Mouse (Mus musculus) MEL (cell line): ENCODE data around the gene Tpbgl. TPM values are rescaled to one million over a fixed set of nuclear protein-coding genes. Genes with fewer than 3 reads are reported as not detected.

ENCODE experiments used
- DNase-seq: peaks from one replicate; pipeline ENCODE4 v3.0.0; 2011; ENCODE audit warnings: low read depth, low spot score
- H3K27ac ChIP-seq: 2 replicates; pipeline ENCODE4 v1.5.1; 2012; ENCODE audit warnings: low read depth, mild to moderate bottlenecking, control low read depth, low read length, moderate library complexity; ENCODE audit not compliant: control insufficient read depth
- H3K27me3 ChIP-seq, 2 experiments: fragments of 150-350 bp in 1 of 2; sonication (generic) in 1 of 2; 2 replicates each; pipeline ENCODE4 v1.6.1; 2012; ENCODE audit warnings: low read length in 2 of 2, mild to moderate bottlenecking in 2 of 2, improper control_type of control experiment in 1 of 2, moderate library complexity in 1 of 2; ENCODE audit not compliant: insufficient read depth in 2 of 2, control insufficient read depth in 1 of 2
- H3K36me3 ChIP-seq, 2 experiments: 2 replicates each; pipeline ENCODE4 v1.6.1; 2012 to 2014; ENCODE audit warnings: low read length in 2 of 2, improper control_type of control experiment in 1 of 2, inconsistent platforms in 1 of 2, mild to moderate bottlenecking in 1 of 2; ENCODE audit not compliant: insufficient read depth in 2 of 2, control insufficient read depth in 1 of 2
- H3K4me1 ChIP-seq, 2 experiments: fragments of 150-350 bp in 1 of 2; sonication (generic) in 1 of 2; 2 replicates each; pipeline ENCODE4 v1.6.1; 2012; ENCODE audit warnings: low read length in 2 of 2, improper control_type of control experiment in 1 of 2, mild to moderate bottlenecking in 1 of 2; ENCODE audit not compliant: insufficient read depth in 2 of 2, control insufficient read depth in 1 of 2
- H3K4me3 ChIP-seq, 2 experiments: fragments of 150-350 bp in 1 of 2; sonication (generic) in 1 of 2; 2 replicates each; pipeline ENCODE4 v1.5.1; 2012; ENCODE audit warnings: low read depth in 2 of 2, low read length in 2 of 2, mild to moderate bottlenecking in 2 of 2, moderate library complexity in 2 of 2, control low read depth in 1 of 2, improper control_type of control experiment in 1 of 2; ENCODE audit not compliant: control insufficient read depth in 1 of 2, insufficient read depth in 1 of 2
- H3K79me2 ChIP-seq: 2 replicates; pipeline ENCODE4 v1.6.1; 2012; ENCODE audit warnings: mild to moderate bottlenecking, low read length, moderate library complexity; ENCODE audit not compliant: control insufficient read depth, poor library complexity, insufficient read depth
- H3K9ac ChIP-seq: 2 replicates; pipeline ENCODE4 v1.6.1; 2012; ENCODE audit warnings: low read depth, mild to moderate bottlenecking, control low read depth, low read length, moderate library complexity; ENCODE audit not compliant: control insufficient read depth, poor library complexity, severe bottlenecking
- H3K9me3 ChIP-seq: fragments of 150-350 bp; sonication (generic); replicated peaks from 2 replicates; pipeline ENCODE4 v1.6.1; 2012; ENCODE audit warnings: mild to moderate bottlenecking, low read length, improper control_type of control experiment, moderate library complexity; ENCODE audit not compliant: insufficient read depth
- BHLHE40 ChIP-seq: IDR thresholded peaks from 2 replicates; pipeline ENCODE4 v1.6.1; 2012; ENCODE audit warnings: low read depth, mild to moderate bottlenecking, inconsistent platforms, low read length, improper control_type of control experiment, borderline replicate concordance
- CHD1 ChIP-seq: IDR thresholded peaks from 2 replicates; pipeline ENCODE4 v1.6.1; 2012; ENCODE audit warnings: low read depth, mild to moderate bottlenecking, inconsistent platforms, low read length, improper control_type of control experiment
- CTCF ChIP-seq, 3 experiments: IDR thresholded peaks in 2 of 3; conservative IDR thresholded peaks in 1 of 3; 2 replicates each; pipeline ENCODE4 v1.5.1; 2011 to 2012; ENCODE audit warnings: low read length in 3 of 3, low read depth in 2 of 3, mild to moderate bottlenecking in 2 of 3, improper control_type of control experiment in 1 of 3, inconsistent platforms in 1 of 3, mixed read lengths in 1 of 3, moderate library complexity in 1 of 3; ENCODE audit not compliant: control insufficient read depth in 1 of 3, insufficient read depth in 1 of 3, poor library complexity in 1 of 3, severe bottlenecking in 1 of 3
- ELF1 ChIP-seq: IDR thresholded peaks from 2 replicates; pipeline ENCODE4 v1.6.1; 2014; ENCODE audit warnings: low read depth, mild to moderate bottlenecking, inconsistent platforms, low read length, improper control_type of control experiment, moderate library complexity
- EP300 ChIP-seq, 2 experiments: IDR thresholded peaks; 2 replicates each; pipeline ENCODE4 v1.6.1; 2011; ENCODE audit warnings: improper control_type of control experiment in 2 of 2, low read length in 2 of 2, low read depth in 1 of 2, mild to moderate bottlenecking in 1 of 2
- ETS1 ChIP-seq: IDR thresholded peaks from 2 replicates; pipeline ENCODE4 v1.6.1; 2012; ENCODE audit warnings: low read depth, mild to moderate bottlenecking, inconsistent platforms, low read length, improper control_type of control experiment, moderate library complexity
- HCFC1 ChIP-seq: IDR thresholded peaks from 2 replicates; pipeline ENCODE4 v1.6.1; 2012; ENCODE audit warnings: low read depth, mild to moderate bottlenecking, inconsistent platforms, low read length, improper control_type of control experiment, moderate library complexity
- JUND ChIP-seq: IDR thresholded peaks from 2 replicates; pipeline ENCODE4 v1.6.1; 2011; ENCODE audit warnings: low read depth, mild to moderate bottlenecking, improper control_type of control experiment, low read length
- MAZ ChIP-seq: IDR thresholded peaks from 2 replicates; pipeline ENCODE4 v1.6.1; 2012; ENCODE audit warnings: low read depth, mild to moderate bottlenecking, inconsistent platforms, low read length, improper control_type of control experiment
- MEF2A ChIP-seq: IDR thresholded peaks from 2 replicates; pipeline ENCODE4 v1.6.1; 2014; ENCODE audit warnings: low read depth, mild to moderate bottlenecking, inconsistent platforms, low read length, improper control_type of control experiment; ENCODE audit not compliant: poor library complexity, insufficient replicate concordance, severe bottlenecking; ENCODE audit errors: extremely low read depth
- MXI1 ChIP-seq: IDR thresholded peaks from 2 replicates; pipeline ENCODE4 v1.6.1; 2011; ENCODE audit warnings: mild to moderate bottlenecking, low read depth, low read length, improper control_type of control experiment
- MYB ChIP-seq: IDR thresholded peaks from 2 replicates; pipeline ENCODE4 v1.6.1; 2011; ENCODE audit warnings: mild to moderate bottlenecking, low read depth, low read length, improper control_type of control experiment
- MYC ChIP-seq: IDR thresholded peaks from 2 replicates; pipeline ENCODE4 v1.6.1; 2011; ENCODE audit warnings: low read depth, mild to moderate bottlenecking, low read length, improper control_type of control experiment, moderate library complexity
- NELFE ChIP-seq: IDR thresholded peaks from 2 replicates; pipeline ENCODE4 v1.6.1; 2011; ENCODE audit warnings: low read depth, low read length, improper control_type of control experiment
- NRF1 ChIP-seq: IDR thresholded peaks from 2 replicates; pipeline ENCODE4 v1.6.1; 2014; ENCODE audit warnings: low read depth, mild to moderate bottlenecking, inconsistent platforms, low read length, improper control_type of control experiment, moderate library complexity; ENCODE audit not compliant: poor library complexity, insufficient read depth, severe bottlenecking
- POLR2A ChIP-seq, 2 experiments: IDR thresholded peaks; 2 replicates each; pipeline ENCODE4 v1.6.1; 2011 to 2012; ENCODE audit warnings: low read length in 2 of 2, mild to moderate bottlenecking in 2 of 2, control low read depth in 1 of 2, improper control_type of control experiment in 1 of 2, low read depth in 1 of 2, moderate library complexity in 1 of 2; ENCODE audit not compliant: control insufficient read depth in 1 of 2, insufficient read depth in 1 of 2, poor library complexity in 1 of 2
- POLR2AphosphoS2 ChIP-seq: IDR thresholded peaks from 2 replicates; pipeline ENCODE4 v1.6.1; 2011; ENCODE audit warnings: low read length, improper control_type of control experiment
- POLR2AphosphoS5 ChIP-seq: IDR thresholded peaks from 2 replicates; pipeline ENCODE4 v1.6.1; 2012; ENCODE audit warnings: low read depth, borderline replicate concordance, mild to moderate bottlenecking, inconsistent platforms, low read length, moderate library complexity, mixed read lengths
- RCOR1 ChIP-seq: IDR thresholded peaks from 2 replicates; pipeline ENCODE4 v1.6.1; 2012; ENCODE audit warnings: low read depth, mild to moderate bottlenecking, inconsistent platforms, low read length, improper control_type of control experiment
- SIN3A ChIP-seq: IDR thresholded peaks from 2 replicates; pipeline ENCODE4 v1.6.1; 2012; ENCODE audit warnings: low read length, improper control_type of control experiment, inconsistent platforms
- SMC3 ChIP-seq: IDR thresholded peaks from 2 replicates; pipeline ENCODE4 v1.6.1; 2011; ENCODE audit warnings: low read depth, low read length, improper control_type of control experiment
- TBP ChIP-seq: IDR thresholded peaks from 2 replicates; pipeline ENCODE4 v1.8.0; 2011; ENCODE audit warnings: low read depth, low read length, improper control_type of control experiment
- TCF12 ChIP-seq: IDR thresholded peaks from 2 replicates; pipeline ENCODE4 v1.6.1; 2014; ENCODE audit warnings: low read depth, mild to moderate bottlenecking, inconsistent platforms, low read length, improper control_type of control experiment, moderate library complexity
- USF1 ChIP-seq: IDR thresholded peaks from 2 replicates; pipeline ENCODE4 v1.6.1; 2014; ENCODE audit warnings: low read depth, mild to moderate bottlenecking, inconsistent platforms, low read length, improper control_type of control experiment, moderate library complexity
- USF2 ChIP-seq, 2 experiments: IDR thresholded peaks; 2 replicates each; pipeline ENCODE4 v1.6.1; 2011 to 2012; ENCODE audit warnings: improper control_type of control experiment in 2 of 2, low read length in 2 of 2, borderline replicate concordance in 1 of 2, inconsistent platforms in 1 of 2, low read depth in 1 of 2, mild to moderate bottlenecking in 1 of 2; ENCODE audit not compliant: insufficient read depth in 1 of 2
- ZNF384 ChIP-seq: IDR thresholded peaks from 2 replicates; pipeline ENCODE4 v1.6.1; 2012; ENCODE audit warnings: low read depth, mild to moderate bottlenecking, inconsistent platforms, low read length, improper control_type of control experiment
- polyA plus RNA-seq, 2 experiments: library from polyadenylated mRNA; stranded (reverse) in 1 of 2; unstranded in 1 of 2; fragments of >175 nt in 1 of 2; fragments of >200 nt in 1 of 2; gene quantifications; 2 replicates each; pipeline versions ENCODE4 v1.2.1 to v1.2.4; 2012; ENCODE audit warnings: low replicate concordance in 2 of 2, low read depth in 1 of 2; ENCODE audit not compliant: insufficient read length in 2 of 2, insufficient read depth in 1 of 2, missing spikeins in 1 of 2
- total RNA-seq: library from RNA; depleted of rRNA; stranded (reverse); fragments of 300-350 nt; gene quantifications from 2 replicates; pipeline ENCODE4 v1.2.3, GENCODE M21; 2012

The Tpbgl gene
- total and polyA plus RNA-seq, 3 experiments: not detected

DNA sequence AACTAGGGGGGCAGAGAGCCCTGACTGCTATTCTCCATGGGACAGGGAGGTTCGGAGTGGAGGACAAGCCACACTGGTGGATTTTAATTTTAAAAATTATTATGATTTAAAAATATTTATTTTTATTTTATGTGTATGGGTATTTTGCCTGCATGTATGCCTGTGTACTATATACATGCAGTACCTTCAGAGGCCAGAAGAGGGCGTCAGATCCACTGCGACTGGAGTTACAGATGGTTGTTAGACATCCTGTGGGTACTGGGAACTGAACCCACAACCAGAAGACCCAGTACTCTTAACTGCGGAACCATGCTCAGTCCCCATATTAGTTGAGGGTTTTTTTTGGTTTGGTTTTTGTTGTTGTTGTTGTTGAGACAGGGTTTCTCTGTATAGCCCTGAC, 28.2 kb downstream of the Tpbgl start:
- no peaks in the 10 kb centered on the region for H3K9me3 ChIP-seq
- H3K9ac ChIP-seq: no peak overlapping the region
- H3K79me2 ChIP-seq: no peaks in the 10 kb centered on the region
- TF ChIP-seq POLR2AphosphoS2: no peak
- peak in 1 of 3 experiments; percentile 8; a peak in 2 of 6 replicates for TF ChIP-seq CTCF (IDR thresholded peaks at IDR 0.05 in 2 of 3, conservative IDR thresholded peaks at IDR 0.05 in 1 of 3; ENCODE audit: control insufficient read depth in 1 of 3, insufficient read depth in 1 of 3, low read depth in 2 of 3, low read length in 3 of 3, poor library complexity in 1 of 3, severe bottlenecking in 1 of 3)
- no peak for TF ChIP-seq ELF1
- TF ChIP-seq POLR2A (IDR thresholded peaks at IDR 0.05; ENCODE audit: control insufficient read depth in 1 of 2, insufficient read depth in 1 of 2, low read depth in 1 of 2, low read length in 2 of 2, poor library complexity in 1 of 2): no peak
- no peak for TF ChIP-seq NRF1
- TF ChIP-seq HCFC1: no peak
- TF ChIP-seq RCOR1: no peak
- TF ChIP-seq TCF12: no peak
- TF ChIP-seq MYB: no peak
- H3K4me3 ChIP-seq: no peak overlapping the region
- no peak overlapping the region for H3K27ac ChIP-seq
- no peaks in the 10 kb centered on the region for H3K27me3 ChIP-seq
- H3K36me3 ChIP-seq: peaks cover 0 to 16% of the 10 kb centered on the region in 2 experiments
- H3K4me1 ChIP-seq: peaks cover 13 to 17% of the 10 kb centered on the region in 2 experiments
- DNase-seq: no peak

DNA sequence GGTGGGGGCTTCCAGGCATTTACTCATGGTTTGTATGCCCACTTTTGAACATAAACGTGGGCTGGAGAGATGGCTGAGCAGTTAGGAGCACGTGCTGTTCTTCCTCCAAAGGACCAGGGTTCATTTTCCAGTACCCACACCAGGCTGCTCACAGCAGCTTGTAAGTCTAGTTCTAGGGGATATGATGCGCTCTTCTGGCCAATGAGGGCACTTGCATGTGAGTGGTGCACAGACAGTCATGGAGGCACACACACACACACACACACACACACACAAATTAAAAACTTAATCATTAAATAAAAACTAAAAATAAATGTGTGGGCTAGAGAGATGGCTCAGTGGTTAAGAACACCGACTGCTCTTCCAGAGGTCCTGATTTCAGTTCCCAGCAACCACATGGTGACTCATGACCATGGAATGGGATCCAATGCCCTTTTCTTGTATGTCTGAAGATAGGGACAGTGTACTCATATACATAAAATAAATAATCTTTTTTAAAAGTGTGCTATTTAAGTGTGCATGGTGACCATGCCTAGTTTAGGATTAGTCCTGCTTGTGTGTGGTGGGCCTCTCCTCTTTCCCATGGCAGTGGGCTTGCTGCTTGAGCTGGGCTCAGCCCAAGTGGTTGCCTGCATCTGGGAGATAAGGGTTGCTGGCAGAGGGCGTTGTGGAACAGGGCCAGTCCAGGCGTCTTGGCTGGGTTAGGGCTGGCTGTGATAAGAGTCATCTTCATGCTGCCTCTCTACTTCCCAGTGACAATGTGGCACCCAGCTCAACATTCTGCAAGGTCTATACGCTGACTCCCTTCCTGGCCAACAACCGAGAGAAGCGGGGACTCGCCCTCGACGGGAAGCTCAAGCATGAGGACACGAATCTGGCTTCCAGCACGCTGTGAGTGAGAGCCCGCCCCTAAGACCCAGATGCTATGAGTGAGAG, 32.8 kb downstream of the Tpbgl start:
- Histone ChIP-seq H3K4me3 (no peak overlapping the region), H3K79me2 (no peaks in the 10 kb centered on the region), H3K27me3 (no peaks in the 10 kb centered on the region), H3K9ac (peak overlapping the region; percentile 27), H3K27ac (peak overlapping the region; percentile 91), H3K4me1 (peaks cover 32 to 52% of the 10 kb centered on the region in 2 experiments), H3K36me3 (peaks cover 0 to 44% of the 10 kb centered on the region in 2 experiments; a peak in 2 of 4 replicates), H3K9me3 (no peaks in the 10 kb centered on the region)
- peak; percentile 97 for DNase-seq
- peak; percentile 90 for TF ChIP-seq SIN3A
- peak; percentile 93 for TF ChIP-seq RCOR1
- TF ChIP-seq JUND: 0 out of 2 replicates have a peak, but pooled peaks have one; percentile 30
- TF ChIP-seq EP300 (IDR thresholded peaks at IDR 0.05; ENCODE audit: low read depth in 1 of 2, low read length in 2 of 2): peak; percentile 97 to 99
- peak; percentile 66; the same call in 1 of the 2 replicates for TF ChIP-seq BHLHE40
- no peak for TF ChIP-seq CHD1
- no peak for TF ChIP-seq NRF1
- peak; percentile 95 for TF ChIP-seq ETS1
- peak; percentile 9; the same call in 1 of the 2 replicates for TF ChIP-seq USF1
- peak; percentile 43 for TF ChIP-seq HCFC1
- peak in 1 of 3 experiments; percentile 16; a peak in 1 of 6 replicates for TF ChIP-seq CTCF (IDR thresholded peaks at IDR 0.05 in 2 of 3, conservative IDR thresholded peaks at IDR 0.05 in 1 of 3; ENCODE audit: control insufficient read depth in 1 of 3, insufficient read depth in 1 of 3, low read depth in 2 of 3, low read length in 3 of 3, poor library complexity in 1 of 3, severe bottlenecking in 1 of 3)
- no peak; the same call in none of the 2 replicates for TF ChIP-seq MXI1
- peak; percentile 77 for TF ChIP-seq TBP
- peak in 1 of 2 experiments; percentile 41; a peak in 1 of 4 replicates for TF ChIP-seq POLR2A (IDR thresholded peaks at IDR 0.05; ENCODE audit: control insufficient read depth in 1 of 2, insufficient read depth in 1 of 2, low read depth in 1 of 2, low read length in 2 of 2, poor library complexity in 1 of 2)
- TF ChIP-seq NELFE: no peak
- no peak for TF ChIP-seq USF2 (IDR thresholded peaks at IDR 0.05; ENCODE audit: borderline replicate concordance in 1 of 2, insufficient read depth in 1 of 2, low read depth in 1 of 2, low read length in 2 of 2)
- TF ChIP-seq MYC: peak; percentile 87
- TF ChIP-seq ZNF384: peak; percentile 38; the same call in 1 of the 2 replicates
- TF ChIP-seq POLR2AphosphoS5: no peak
- peak; percentile 60 for TF ChIP-seq MAZ
- no peak; the same call in 1 of the 2 replicates for TF ChIP-seq SMC3
- no peak for TF ChIP-seq MEF2A
